Mouse (Mus musculus): ENCODE measurements at regions not wholly inside any gene's neighbourhood (a gene's known extent, or its start where the extent isn't known, plus 50 kb on each side); places are given as distances from the start of the nearest gene placed in this dataset.

GRCm38 (mm10) chr17:87507848-87508247 lies 61.1 kb upstream of the Calm2 start:
- DNase-seq (ENCODE audit: low spot score), result no peak
- Histone ChIP-seq H3K4me3 (ENCODE audit: low read depth, low read length) (no peak overlapping the region), H3K4me2 (ENCODE audit: low read depth, low read length) (no peak overlapping the region), H3K36me3 (replicated peaks; ENCODE audit: control insufficient read depth, insufficient read depth, low read length) (no peaks in the 10 kb centered on the region), H3K9ac (replicated peaks; ENCODE audit: low read depth, low read length) (no peak overlapping the region), H3K27ac (ENCODE audit: low read depth) (no peak overlapping the region), H3K4me1 (ENCODE audit: control insufficient read depth, insufficient read depth) (no peaks in the 10 kb centered on the region), H3K27me3 (ENCODE audit: control insufficient read depth, insufficient read depth, low read length) (no peaks in the 10 kb centered on the region), H3K9me3 (replicated peaks; ENCODE audit: control insufficient read depth, low read length) (no peaks in the 10 kb centered on the region)
- no peak for ATAC-seq (ENCODE audit: insufficient read depth, low read depth)
- 57% methylated on average over 8 of the region's 8 CpGs for WGBS
- TF ChIP-seq CTCF (IDR thresholded peaks at IDR 0.05; ENCODE audit: low read depth) (no peak), EP300 (IDR thresholded peaks at IDR 0.05; ENCODE audit: low read depth) (no peak)

DNA sequence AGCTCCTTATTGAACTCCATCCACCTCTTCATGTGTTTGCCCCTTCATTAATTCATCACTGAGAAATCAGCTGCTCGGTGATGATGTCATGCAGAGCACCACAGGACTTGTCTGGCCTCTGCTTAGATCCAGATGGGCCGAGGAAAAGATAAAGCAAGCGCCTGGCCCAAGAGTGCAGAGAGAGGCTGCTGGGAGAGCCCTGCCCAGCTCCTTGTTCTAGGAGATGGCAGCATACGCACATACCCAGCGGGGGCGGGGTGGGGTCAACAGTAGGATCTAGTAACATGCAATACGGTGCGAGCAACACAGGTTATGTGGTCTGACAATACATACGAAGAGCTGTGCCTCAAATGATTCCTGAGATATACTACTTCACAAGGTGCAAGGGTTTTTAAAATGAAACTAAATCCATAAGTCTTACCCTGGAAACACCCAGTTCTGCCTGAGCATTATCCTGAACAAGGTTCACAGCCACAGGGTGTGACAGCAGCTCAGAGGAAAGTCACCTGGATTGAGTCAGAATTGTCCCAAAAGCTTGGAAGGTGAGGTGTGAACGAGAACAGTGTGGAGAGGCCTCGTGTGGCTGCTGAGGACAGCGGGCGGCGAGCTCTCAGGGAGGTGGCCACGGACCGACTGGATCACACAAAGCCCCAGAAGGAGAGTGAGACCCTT lies 62.0 kb upstream of the Calm2 start:
- ATAC-seq (ENCODE audit: insufficient read depth, low read depth), result no peak
- WGBS, result 74% methylated on average over 16 of the region's 16 CpGs
- H3K27ac ChIP-seq (ENCODE audit: low read depth), result no peak overlapping the region

GRCm38 (mm10) chr17:87512000-87512611 lies 65.4 kb upstream of the Calm2 start:
- Histone ChIP-seq H3K4me3 (ENCODE audit: low read depth, low read length) (no peak overlapping the region), H3K27ac (ENCODE audit: low read depth) (no peak overlapping the region), H3K9me3 (replicated peaks; ENCODE audit: control insufficient read depth, low read length) (no peaks in the 10 kb centered on the region), H3K9ac (replicated peaks; ENCODE audit: low read depth, low read length) (no peak overlapping the region), H3K36me3 (replicated peaks; ENCODE audit: control insufficient read depth, insufficient read depth, low read length) (no peaks in the 10 kb centered on the region), H3K4me1 (ENCODE audit: control insufficient read depth, insufficient read depth) (peaks cover 7% of the 10 kb centered on the region; the same call in 1 of the 2 replicates), H3K4me2 (ENCODE audit: low read depth, low read length) (no peak overlapping the region), H3K27me3 (ENCODE audit: control insufficient read depth, insufficient read depth, low read length) (no peaks in the 10 kb centered on the region)
- TF ChIP-seq EP300 (IDR thresholded peaks at IDR 0.05; ENCODE audit: low read depth) (no peak), CTCF (IDR thresholded peaks at IDR 0.05; ENCODE audit: low read depth) (no peak)
- no peak for DNase-seq (ENCODE audit: low spot score)
- WGBS, result 69% methylated on average over 9 of the region's 9 CpGs
- no peak for ATAC-seq (ENCODE audit: insufficient read depth, low read depth)

More for the DNA sequence above, 62.0 kb upstream of the Calm2 start:
- H3K36me3 ChIP-seq (replicated peaks; ENCODE audit: control insufficient read depth, insufficient read depth, low read length), result no peaks in the 10 kb centered on the region
- H3K27me3 ChIP-seq (ENCODE audit: control insufficient read depth, insufficient read depth, low read length), result no peaks in the 10 kb centered on the region
- H3K4me2 ChIP-seq (ENCODE audit: low read depth, low read length), result no peak overlapping the region
- DNase-seq (ENCODE audit: low spot score), result no peak
- no peaks in the 10 kb centered on the region for H3K9me3 ChIP-seq (replicated peaks; ENCODE audit: control insufficient read depth, low read length)
- no peak for TF ChIP-seq CTCF (IDR thresholded peaks at IDR 0.05; ENCODE audit: low read depth)
- no peak for TF ChIP-seq EP300 (IDR thresholded peaks at IDR 0.05; ENCODE audit: low read depth)
- peaks cover 3% of the 10 kb centered on the region; the same call in 1 of the 2 replicates for H3K4me1 ChIP-seq (ENCODE audit: control insufficient read depth, insufficient read depth)
- no peak overlapping the region for H3K9ac ChIP-seq (replicated peaks; ENCODE audit: low read depth, low read length)
- H3K4me3 ChIP-seq (ENCODE audit: low read depth, low read length), result no peak overlapping the region

DNA sequence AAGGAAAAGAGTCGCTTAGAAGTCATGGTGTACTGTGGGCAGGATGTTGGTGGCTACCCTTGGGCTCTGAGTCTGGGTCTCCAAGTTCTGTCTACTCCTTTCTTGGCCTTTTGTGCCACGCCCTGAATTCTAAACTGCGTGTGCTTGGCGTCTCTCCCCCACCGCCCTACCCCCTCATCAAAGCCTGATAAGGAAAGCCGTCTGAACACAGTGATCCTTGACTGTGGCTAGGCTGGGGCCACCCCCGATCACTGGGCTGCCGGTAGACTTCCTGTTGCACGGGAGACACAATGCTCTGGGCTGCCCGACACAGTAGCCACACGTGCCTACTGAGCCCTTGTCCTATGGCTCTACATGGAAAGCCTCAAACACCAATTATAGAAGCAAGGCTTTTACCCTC lies 67.1 kb upstream of the Calm2 start:
- WGBS, result 14% methylated on average over 11 of the region's 11 CpGs
- peak; percentile 40; the same call in 1 of the 2 replicates for ATAC-seq (ENCODE audit: insufficient read depth, low read depth)

GRCm38 (mm10) chr17:87514366-87515126 lies 67.8 kb upstream of the Calm2 start:
- TF ChIP-seq EP300 (IDR thresholded peaks at IDR 0.05; ENCODE audit: low read depth) (no peak), CTCF (IDR thresholded peaks at IDR 0.05; ENCODE audit: low read depth) (no peak)
- no peak overlapping the region for H3K27ac ChIP-seq (ENCODE audit: low read depth)
- no peaks in the 10 kb centered on the region for H3K27me3 ChIP-seq (ENCODE audit: control insufficient read depth, insufficient read depth, low read length)
- WGBS, result 60% methylated on average over 6 of the region's 6 CpGs
- no peak for DNase-seq (ENCODE audit: low spot score)
- no peaks in the 10 kb centered on the region for H3K36me3 ChIP-seq (replicated peaks; ENCODE audit: control insufficient read depth, insufficient read depth, low read length)
- H3K9me3 ChIP-seq (replicated peaks; ENCODE audit: control insufficient read depth, low read length), result no peaks in the 10 kb centered on the region
- no peak for ATAC-seq (ENCODE audit: insufficient read depth, low read depth)
- no peak overlapping the region for H3K9ac ChIP-seq (replicated peaks; ENCODE audit: low read depth, low read length)
- peaks cover 13% of the 10 kb centered on the region; the same call in 1 of the 2 replicates for H3K4me1 ChIP-seq (ENCODE audit: control insufficient read depth, insufficient read depth)
- no peak overlapping the region for H3K4me2 ChIP-seq (ENCODE audit: low read depth, low read length)
- H3K4me3 ChIP-seq (ENCODE audit: low read depth, low read length), result no peak overlapping the region

More for the DNA sequence above, 67.1 kb upstream of the Calm2 start:
- Histone ChIP-seq H3K36me3 (replicated peaks; ENCODE audit: control insufficient read depth, insufficient read depth, low read length) (no peaks in the 10 kb centered on the region), H3K9me3 (replicated peaks; ENCODE audit: control insufficient read depth, low read length) (no peaks in the 10 kb centered on the region), H3K4me2 (ENCODE audit: low read depth, low read length) (no peak overlapping the region), H3K9ac (replicated peaks; ENCODE audit: low read depth, low read length) (no peak overlapping the region), H3K4me1 (ENCODE audit: control insufficient read depth, insufficient read depth) (peaks cover 13% of the 10 kb centered on the region; the same call in 1 of the 2 replicates), H3K27me3 (ENCODE audit: control insufficient read depth, insufficient read depth, low read length) (no peaks in the 10 kb centered on the region), H3K27ac (ENCODE audit: low read depth) (no peak overlapping the region), H3K4me3 (ENCODE audit: low read depth, low read length) (no peak overlapping the region)
- DNase-seq (ENCODE audit: low spot score), result no peak
- TF ChIP-seq EP300 (IDR thresholded peaks at IDR 0.05; ENCODE audit: low read depth), result no peak
- no peak for TF ChIP-seq CTCF (IDR thresholded peaks at IDR 0.05; ENCODE audit: low read depth)

Data from heart, postnatal 0 days (tissue).